Mouse (Mus musculus): Measurements from ENCODE around the gene Trrap.
A peak's percentile ranks its signal among the peaks of the same experiment; 100 is the strongest.
"Not testable (repeated sequence)": the region's sequence is repeated elsewhere in the genome, so short reads cannot be mapped to it uniquely, and the experiment has no call there.

Trrap gene

DNA sequence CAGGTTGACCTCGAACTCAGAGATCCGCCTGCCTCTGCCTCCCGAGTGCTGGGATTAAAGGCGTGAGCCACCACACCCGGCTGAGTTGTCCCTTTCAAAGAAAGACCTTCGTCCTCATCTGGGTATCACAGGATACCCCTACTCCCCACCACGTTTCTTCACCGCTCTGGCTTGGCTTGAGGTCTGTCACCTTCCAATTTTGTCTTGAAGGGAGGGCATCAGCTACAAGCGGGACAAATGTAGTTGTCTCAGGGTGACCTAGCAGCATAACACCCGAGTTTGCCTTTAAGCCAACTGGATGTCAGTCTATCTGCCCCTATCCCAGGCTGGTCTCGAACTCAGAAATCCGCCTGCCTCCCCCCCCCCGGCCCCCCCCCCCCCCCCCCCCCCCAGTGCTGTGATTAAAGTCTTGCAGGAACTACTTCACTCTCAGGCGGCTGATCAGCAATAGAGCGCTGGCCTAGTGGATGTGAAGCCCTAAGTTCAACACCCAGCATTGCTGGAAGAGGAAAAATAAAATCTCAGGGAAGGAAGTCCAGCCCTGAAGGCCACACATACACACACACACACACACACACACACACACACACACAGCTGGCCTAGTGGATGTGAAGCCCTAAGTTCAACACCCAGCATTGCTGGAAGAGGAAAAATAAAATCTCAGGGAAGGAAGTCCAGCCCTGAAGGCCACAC lies at the start of gene Trrap:
Gene Trrap (plus strand): TSS at position 627 of the 693 bp plus-strand sequence.
- not testable (repeated sequence) for DNase-seq (ENCODE audit: low spot score)

- no peak for DNase-seq (ENCODE audit: low spot score)
Observed at GRCm38 (mm10) chr5:144719781-144720180, 47.8 kb upstream of the Trrap start.

GRCm38 (mm10) chr5:144720281-144720680 lies 47.3 kb upstream of the Trrap start:
- no peak for DNase-seq (ENCODE audit: low spot score)

GRCm38 (mm10) chr5:144724926-144725325 lies 42.6 kb upstream of the Trrap start:
- no peak for DNase-seq (ENCODE audit: low spot score)

- DNase-seq (ENCODE audit: low spot score): no peak
Observed at GRCm38 (mm10) chr5:144725554-144725953, 42.0 kb upstream of the Trrap start.

DNA sequence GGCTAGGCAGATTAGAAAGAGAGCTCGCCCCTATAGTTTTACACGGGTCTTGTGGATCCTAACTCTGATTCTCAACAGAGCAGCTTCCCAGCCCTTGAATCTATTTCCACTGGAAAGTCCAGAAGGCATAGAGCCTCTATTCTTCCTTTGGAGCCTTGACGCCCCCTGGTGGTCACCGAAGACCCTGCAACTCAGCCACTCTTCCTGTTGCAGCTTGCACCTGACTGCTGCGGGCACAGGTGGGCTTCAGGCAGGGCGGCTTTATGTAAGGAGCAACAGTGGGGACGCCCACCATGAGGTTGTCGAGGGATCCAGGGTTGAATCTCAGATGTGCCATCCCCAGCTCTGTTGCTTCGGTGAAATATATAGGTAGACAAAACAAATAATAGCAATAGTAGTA lies 40.4 kb upstream of the Trrap start:
- DNase-seq (ENCODE audit: low spot score): peak; percentile 60

GRCm38 (mm10) chr5:144728237-144728636 lies 39.3 kb upstream of the Trrap start:
- DNase-seq (ENCODE audit: low spot score): no peak

GRCm38 (mm10) chr5:144729216-144729615 lies 38.3 kb upstream of the Trrap start:
- DNase-seq (ENCODE audit: low spot score): no peak

DNA sequence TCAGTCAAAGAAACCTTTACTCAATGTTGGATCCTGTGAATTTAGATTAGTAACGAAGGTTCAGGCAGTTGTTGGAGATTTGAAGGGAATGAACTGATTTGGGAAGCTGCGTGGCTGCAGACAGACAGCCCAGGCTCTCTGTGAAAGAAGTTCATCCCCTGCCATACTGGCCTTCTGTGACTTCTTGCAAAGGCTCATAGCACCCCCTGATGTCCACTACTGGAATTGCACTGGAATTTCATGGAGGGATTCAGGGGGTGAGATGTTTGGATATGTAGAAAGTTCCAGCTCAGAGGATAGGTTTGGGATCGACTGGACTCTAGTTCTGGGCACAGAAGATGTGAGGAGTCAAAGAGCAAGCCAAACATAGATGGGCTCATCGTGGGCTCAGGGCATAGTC lies 33.6 kb upstream of the Trrap start:
- DNase-seq (ENCODE audit: low spot score): peak; percentile 79

DNA sequence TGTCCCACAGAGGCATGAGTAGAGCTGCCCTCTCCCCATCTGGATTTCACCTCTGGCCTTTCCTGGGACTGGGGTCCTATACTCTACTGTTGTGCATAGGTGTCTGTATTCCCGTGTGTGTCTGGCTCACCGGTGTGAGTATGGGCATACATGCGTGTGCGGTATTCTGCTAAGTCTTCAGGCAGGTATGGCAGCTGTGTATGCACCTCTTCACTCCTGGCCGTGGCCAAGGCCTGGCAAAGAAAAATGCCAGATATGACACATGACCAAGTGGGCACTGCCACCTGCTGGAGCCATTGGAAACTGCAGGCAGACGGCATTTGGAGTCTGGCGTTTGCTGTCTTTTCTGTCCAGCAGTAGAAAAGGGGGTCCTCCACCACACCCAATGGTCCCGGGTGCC lies 32.6 kb upstream of the Trrap start:
- DNase-seq (ENCODE audit: low spot score): peak; percentile 75

- DNase-seq (ENCODE audit: low spot score): no peak
Observed at GRCm38 (mm10) chr5:144737101-144737500, 30.4 kb upstream of the Trrap start.

GRCm38 (mm10) chr5:144752432-144752831 lies 15.1 kb upstream of the Trrap start:
- DNase-seq (ENCODE audit: low spot score): no peak

GRCm38 (mm10) chr5:144753041-144753440 lies 14.5 kb upstream of the Trrap start:
- peak; percentile 61 for DNase-seq (ENCODE audit: low spot score)

- no peak for DNase-seq (ENCODE audit: low spot score)
Observed at GRCm38 (mm10) chr5:144755191-144755590, 12.3 kb upstream of the Trrap start.

DNA sequence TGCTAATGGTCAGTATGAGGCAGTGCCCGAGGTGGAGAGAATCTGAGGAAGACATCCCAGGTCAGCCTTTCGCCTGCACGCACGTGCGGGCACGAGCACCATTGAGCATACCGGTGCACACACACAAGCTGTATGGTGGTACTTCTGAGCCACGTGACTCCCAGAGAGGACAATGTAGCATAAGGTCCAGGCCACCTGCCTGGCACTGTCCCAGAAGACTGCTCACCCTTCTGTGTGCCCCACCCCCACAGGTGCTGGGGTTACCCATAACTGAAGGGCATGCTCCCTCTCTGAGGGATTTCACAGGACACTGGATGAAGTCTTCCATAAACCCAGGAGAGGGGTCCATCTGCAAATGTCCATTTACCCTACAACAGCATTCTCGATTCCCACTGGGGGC lies 10.1 kb upstream of the Trrap start:
- no peak for DNase-seq (ENCODE audit: low spot score)

GRCm38 (mm10) chr5:144758422-144758821 lies 9.1 kb upstream of the Trrap start:
- no peak for DNase-seq (ENCODE audit: low spot score)

DNA sequence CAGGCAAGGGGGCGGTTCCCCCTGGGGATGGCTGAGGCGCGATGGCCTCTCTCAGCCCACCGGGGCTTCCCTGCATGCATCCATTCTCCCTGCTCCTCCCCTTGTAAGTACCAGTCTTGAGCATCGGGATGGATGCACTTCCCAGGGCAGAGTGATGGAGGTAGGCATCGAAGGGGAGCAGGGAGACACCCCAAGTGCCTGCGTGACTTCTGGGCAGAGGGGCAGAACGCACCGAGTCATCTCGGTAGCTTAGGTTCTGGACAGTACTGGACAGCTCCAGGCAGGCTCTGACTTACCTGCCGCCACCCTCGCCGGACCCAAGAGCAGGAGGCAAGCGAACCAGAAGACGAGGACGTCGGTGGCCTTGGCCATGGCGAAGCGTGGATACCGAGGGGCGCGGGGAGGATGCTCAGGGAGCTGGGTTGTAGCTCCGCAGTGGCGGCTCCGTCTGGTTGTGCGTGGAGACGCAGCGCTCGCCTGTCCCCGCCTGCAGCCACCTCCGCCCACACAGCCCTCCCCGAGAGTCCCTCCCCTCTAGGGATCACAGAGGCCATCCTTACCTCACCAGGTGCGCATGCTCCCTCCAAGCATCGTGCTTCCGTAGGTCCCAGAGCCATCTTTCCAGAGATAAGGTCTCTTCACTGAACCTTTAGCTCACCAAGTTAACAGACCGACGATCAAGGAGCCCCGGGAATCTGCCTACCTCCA lies 6.2 kb upstream of the Trrap start, which contains the start of gene Tmem130:
Gene Tmem130 (minus strand): TSS at position 658 of the 708 bp plus-strand sequence.
- no peak for DNase-seq (ENCODE audit: low spot score)

- DNase-seq (ENCODE audit: low spot score): no peak
Observed at GRCm38 (mm10) chr5:144766026-144766425, 1.5 kb upstream of the Trrap start.

DNA sequence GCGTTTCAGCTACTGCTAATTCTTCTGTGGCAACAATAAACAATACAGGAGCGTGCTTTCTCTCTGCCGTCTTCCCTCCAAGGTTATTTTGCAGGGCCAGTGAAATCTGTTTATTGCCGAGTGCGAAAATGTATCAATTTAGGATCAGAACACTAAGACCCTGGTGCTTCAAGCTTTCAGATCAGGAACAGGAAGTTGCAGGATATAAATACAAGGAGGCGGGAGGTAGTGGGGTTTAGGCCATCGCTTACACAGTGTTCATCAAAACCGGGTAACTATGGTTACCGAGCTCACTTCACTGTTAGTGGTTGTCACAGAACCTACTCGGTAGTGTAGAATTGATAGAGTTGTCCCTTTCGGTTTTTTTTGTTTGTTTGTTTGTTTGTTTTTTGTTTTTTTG lies 886 bp upstream of the Trrap start:
- DNase-seq (ENCODE audit: low spot score): no peak

DNA sequence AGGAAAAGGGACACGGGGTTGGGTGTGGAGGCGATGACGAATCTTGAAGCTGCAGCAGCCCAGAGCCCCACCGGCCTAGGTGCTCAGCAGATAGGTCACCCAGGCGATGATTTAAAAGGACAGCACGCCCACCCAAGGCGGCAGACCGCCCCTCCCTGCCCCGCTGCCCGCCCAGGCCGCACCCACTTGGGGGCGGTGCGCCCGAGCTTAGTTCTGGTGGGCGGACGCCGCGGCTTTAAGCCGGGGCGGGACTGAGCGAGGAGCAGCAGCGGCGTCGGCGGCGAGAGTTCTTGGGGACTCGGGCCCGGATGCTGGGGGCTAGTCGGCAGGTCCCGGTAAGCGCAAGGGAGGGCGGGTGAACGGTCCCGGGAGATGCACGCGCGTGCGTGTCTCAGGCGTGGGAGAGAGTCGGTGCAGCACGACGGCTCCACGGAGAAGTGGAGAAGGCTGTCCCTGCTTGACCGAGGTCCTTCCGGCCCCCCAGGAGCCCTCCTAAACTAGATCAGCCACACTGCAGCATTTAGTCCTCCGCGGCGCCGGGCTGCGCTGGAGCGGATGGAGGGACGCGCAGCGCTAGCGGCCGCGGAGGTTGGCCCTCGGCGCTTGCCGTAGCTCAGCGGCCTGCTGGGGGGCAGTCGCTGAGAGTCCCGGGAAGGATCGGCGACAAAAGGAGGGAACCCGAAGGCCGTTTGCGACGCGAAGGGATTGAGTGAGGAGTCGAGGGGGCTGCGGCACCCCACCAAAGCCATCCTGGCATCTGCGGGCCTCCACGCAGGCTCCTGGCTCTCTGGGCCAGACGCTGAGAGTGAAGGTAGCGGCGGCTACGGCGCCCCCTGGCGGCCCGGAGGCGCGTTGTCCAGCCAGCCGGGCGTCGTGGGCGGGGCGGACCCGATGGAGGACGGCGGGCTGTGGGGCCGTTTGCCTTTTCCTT lies 644 bp downstream of the Trrap start:
- DNase-seq (ENCODE audit: low spot score): peak; percentile 82

DNA sequence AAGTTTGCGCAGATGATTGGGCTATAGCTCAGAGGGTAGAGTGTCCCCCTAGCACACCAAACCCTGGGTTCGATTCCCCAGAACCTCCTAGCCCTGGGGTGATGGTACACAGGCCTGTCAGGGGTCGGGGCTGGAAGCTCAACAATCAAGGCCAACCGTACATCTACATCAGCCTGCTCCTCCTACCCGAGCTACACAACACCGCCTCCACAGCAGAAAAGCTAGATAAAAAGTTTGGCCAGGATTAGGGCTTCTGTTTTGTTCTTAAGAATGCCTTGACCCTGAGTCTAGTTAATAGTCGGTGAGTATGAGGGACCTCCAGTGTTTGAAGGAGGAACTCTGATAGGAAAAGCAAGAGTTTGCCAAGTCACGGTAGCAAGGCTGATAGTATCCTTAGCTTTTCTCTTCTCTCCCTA lies 1.5 kb downstream of the Trrap start:
- DNase-seq (ENCODE audit: low spot score): peak; percentile 45

GRCm38 (mm10) chr5:144773231-144773630 lies 5.7 kb downstream of the Trrap start:
- DNase-seq (ENCODE audit: low spot score): no peak

All from adipocyte (in vitro differentiated cells).